14 mouse cellular contexts compared by ENCODE assay signal in genomic region chr2:165351828-165352513, GRCm38 (mm10). TPM values are rescaled to one million over a fixed set of nuclear protein-coding genes. Genes with fewer than 3 reads are reported as not detected.
"Had no signal": no experiment of that assay in that cellular context is flagged by ENCODE, and none has a peak within 500 bp of the region (broad histone marks: within the 10 kb centered on the region; RNA-seq: fewer than 3 reads in every experiment).

No protein-coding gene starts in this region.

- DNase-seq: kidney, adult 11 months; kidney, adult 9 months; kidney, postnatal 36 days; liver, embryonic 13.5 days; liver, postnatal 0 days; lung, postnatal 14 days; retina, postnatal 1 day; right cerebral cortex, postnatal 4 days; spleen, adult 18-20 months; thymus, postnatal 36 days had no signal

- ATAC-seq: hindbrain, postnatal 0 days; liver, postnatal 0 days; midbrain, embryonic 15.5 days had no signal

RNA-seq across cellular contexts. Expression of gene Zfp663, which starts 16.6 kb away (rescaled TPM):
- total RNA-seq: left cerebral cortex, adult 18-20 months; monocyte, adult 5-6 weeks had no signal

RNA-seq across cellular contexts. Expression of gene Zfp334, which starts 36.1 kb away (rescaled TPM):
- total RNA-seq: monocyte, adult 5-6 weeks had no signal

RNA-seq across cellular contexts. Expression of gene Ocstamp, which starts 48.2 kb away (rescaled TPM):
- total RNA-seq: left cerebral cortex, adult 18-20 months; monocyte, adult 5-6 weeks had no signal
